Mouse (Mus musculus): ENCODE measurements around the gene Gorab. TPM values are rescaled to one million over a fixed set of nuclear protein-coding genes. Genes with fewer than 3 reads are reported as not detected.

Gene Gorab
- polyA plus RNA-seq, 1 experiment from 2014 or later, result 41.9 TPM

GRCm38 (mm10) chr1:163355626-163356156 lies 47.8 kb downstream of the Gorab start:
- WGBS, result 21% methylated on average over 3 of the region's 3 CpGs

DNA sequence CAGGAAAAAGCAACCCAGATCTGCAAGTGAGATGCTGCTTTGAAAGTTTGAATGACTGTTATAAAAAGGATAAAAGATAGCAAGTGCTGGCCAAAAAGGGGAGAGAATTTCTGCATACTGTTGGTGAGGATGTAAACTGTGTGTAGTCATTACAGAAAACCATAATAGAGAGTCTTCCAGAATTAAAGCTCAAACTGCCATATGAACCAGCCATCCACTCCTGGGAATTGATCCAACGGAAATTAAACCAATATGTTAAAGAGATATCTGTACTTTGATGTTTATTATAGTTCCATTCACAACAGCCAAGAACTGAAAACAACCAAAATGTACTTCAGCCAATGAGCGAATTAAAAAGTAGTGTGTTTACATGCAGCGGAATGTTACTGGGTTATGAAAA lies 52.5 kb downstream of the Gorab start:
- ATAC-seq (replicated peaks; ENCODE audit: insufficient number of reproducible peaks, low FRiP score, low TSS enrichment, low read depth) (no peak), DNase-seq (ENCODE audit: low spot score) (no peak)
- Histone ChIP-seq H3K9me3 (replicated peaks; ENCODE audit: control insufficient read depth, low read length) (no peaks in the 10 kb centered on the region), H3K4me1 (ENCODE audit: control insufficient read depth, insufficient read depth, low read length) (no peaks in the 10 kb centered on the region; the same call in 1 of the 2 replicates), H3K9ac (replicated peaks; ENCODE audit: low read length) (no peak overlapping the region), H3K27ac (replicated peaks; ENCODE audit: low read depth, low read length) (no peak overlapping the region), H3K27me3 (ENCODE audit: control insufficient read depth, insufficient read depth, low read length) (no peaks in the 10 kb centered on the region), H3K4me3 (ENCODE audit: low read depth, low read length) (no peak overlapping the region), H3K4me2 (ENCODE audit: low read depth, low read length) (no peak overlapping the region), H3K36me3 (replicated peaks; ENCODE audit: control insufficient read depth, insufficient read depth, low read depth, low read length) (no peaks in the 10 kb centered on the region)
- 79% methylated on average over 3 of the region's 3 CpGs for WGBS

More at GRCm38 (mm10) chr1:163355626-163356156, 47.8 kb downstream of the Gorab start:
- Histone ChIP-seq H3K27ac (replicated peaks; ENCODE audit: low read depth, low read length) (0 out of 2 replicates have a peak overlapping the region, but pooled peaks have one; percentile 22), H3K4me2 (ENCODE audit: low read depth, low read length) (no peak overlapping the region), H3K36me3 (replicated peaks; ENCODE audit: control insufficient read depth, insufficient read depth, low read depth, low read length) (no peaks in the 10 kb centered on the region), H3K27me3 (ENCODE audit: control insufficient read depth, insufficient read depth, low read length) (no peaks in the 10 kb centered on the region), H3K4me3 (ENCODE audit: low read depth, low read length) (no peak overlapping the region), H3K9me3 (replicated peaks; ENCODE audit: control insufficient read depth, low read length) (no peaks in the 10 kb centered on the region), H3K4me1 (ENCODE audit: control insufficient read depth, insufficient read depth, low read length) (no peaks in the 10 kb centered on the region; the same call in 1 of the 2 replicates), H3K9ac (replicated peaks; ENCODE audit: low read length) (no peak overlapping the region)
- DNase-seq (ENCODE audit: low spot score), result peak; percentile 80
- ATAC-seq (replicated peaks; ENCODE audit: insufficient number of reproducible peaks, low FRiP score, low TSS enrichment, low read depth), result no peak

DNA sequence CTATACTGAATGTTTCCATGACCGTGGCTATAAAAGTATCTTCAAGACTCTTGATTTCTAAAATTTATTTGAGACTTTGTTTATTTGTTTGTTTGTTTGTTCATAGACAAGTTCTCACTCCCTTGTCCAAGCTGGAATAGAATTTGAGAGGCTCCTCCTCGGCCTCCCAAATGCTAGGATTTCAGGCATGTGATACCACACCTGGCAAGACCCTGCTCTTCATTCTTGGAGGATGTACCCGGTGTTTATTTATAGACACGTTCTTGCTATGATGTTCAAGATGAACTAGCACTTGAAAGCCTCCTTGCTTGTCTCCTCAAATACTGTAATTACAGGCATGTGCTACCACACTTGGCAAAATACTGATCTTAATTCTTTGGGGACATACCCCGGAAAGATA lies 57.9 kb downstream of the Gorab start:
- no peaks in the 10 kb centered on the region for H3K27me3 ChIP-seq (ENCODE audit: control insufficient read depth, insufficient read depth, low read length)
- ATAC-seq (replicated peaks; ENCODE audit: insufficient number of reproducible peaks, low FRiP score, low TSS enrichment, low read depth) (no peak), DNase-seq (ENCODE audit: low spot score) (no peak)
- H3K4me1 ChIP-seq (ENCODE audit: control insufficient read depth, insufficient read depth, low read length), result no peaks in the 10 kb centered on the region
- WGBS, result 80% methylated on average over 5 of the region's 5 CpGs
- no peaks in the 10 kb centered on the region for H3K9me3 ChIP-seq (replicated peaks; ENCODE audit: control insufficient read depth, low read length)
- H3K36me3 ChIP-seq (replicated peaks; ENCODE audit: control insufficient read depth, insufficient read depth, low read depth, low read length), result no peaks in the 10 kb centered on the region
- no peak overlapping the region for H3K4me2 ChIP-seq (ENCODE audit: low read depth, low read length)
- H3K9ac ChIP-seq (replicated peaks; ENCODE audit: low read length), result no peak overlapping the region
- no peak overlapping the region for H3K4me3 ChIP-seq (ENCODE audit: low read depth, low read length)
- no peak overlapping the region for H3K27ac ChIP-seq (replicated peaks; ENCODE audit: low read depth, low read length)

DNA sequence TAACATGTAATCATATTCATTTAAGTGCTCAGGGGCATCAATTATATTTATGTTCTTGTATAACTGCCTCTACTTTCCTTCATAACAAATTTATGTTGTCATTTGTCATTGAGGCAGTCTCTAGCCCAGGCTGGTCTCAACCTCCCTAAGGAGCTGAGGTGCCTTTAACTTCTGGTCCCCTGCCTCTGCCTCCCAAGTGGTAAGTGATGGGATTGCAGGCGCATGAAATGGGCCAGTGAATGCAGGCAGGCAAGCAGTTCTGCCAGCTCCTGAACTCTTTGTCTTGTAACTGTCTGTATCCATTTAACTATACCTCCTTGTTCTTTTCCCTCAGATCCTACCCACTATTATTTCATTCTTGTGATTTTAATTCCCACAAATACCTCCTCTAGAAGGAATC lies 58.5 kb downstream of the Gorab start:
- Histone ChIP-seq H3K36me3 (replicated peaks; ENCODE audit: control insufficient read depth, insufficient read depth, low read depth, low read length) (no peaks in the 10 kb centered on the region), H3K27me3 (ENCODE audit: control insufficient read depth, insufficient read depth, low read length) (no peaks in the 10 kb centered on the region), H3K4me1 (ENCODE audit: control insufficient read depth, insufficient read depth, low read length) (no peaks in the 10 kb centered on the region), H3K4me2 (ENCODE audit: low read depth, low read length) (no peak overlapping the region), H3K9me3 (replicated peaks; ENCODE audit: control insufficient read depth, low read length) (no peaks in the 10 kb centered on the region), H3K9ac (replicated peaks; ENCODE audit: low read length) (no peak overlapping the region), H3K4me3 (ENCODE audit: low read depth, low read length) (no peak overlapping the region), H3K27ac (replicated peaks; ENCODE audit: low read depth, low read length) (no peak overlapping the region)
- ATAC-seq (replicated peaks; ENCODE audit: insufficient number of reproducible peaks, low FRiP score, low TSS enrichment, low read depth), result no peak
- no peak for DNase-seq (ENCODE audit: low spot score)
- WGBS, result 36% methylated on average over 1 of the region's 1 CpGs

- DNase-seq (ENCODE audit: low spot score) (no peak), ATAC-seq (replicated peaks; ENCODE audit: insufficient number of reproducible peaks, low FRiP score, low TSS enrichment, low read depth) (no peak)
- no peaks in the 10 kb centered on the region for H3K9me3 ChIP-seq (replicated peaks; ENCODE audit: control insufficient read depth, low read length)
- no peaks in the 10 kb centered on the region for H3K36me3 ChIP-seq (replicated peaks; ENCODE audit: control insufficient read depth, insufficient read depth, low read depth, low read length)
- H3K27me3 ChIP-seq (ENCODE audit: control insufficient read depth, insufficient read depth, low read length), result no peaks in the 10 kb centered on the region
- 77% methylated on average over 3 of the region's 3 CpGs for WGBS
- H3K27ac ChIP-seq (replicated peaks; ENCODE audit: low read depth, low read length), result no peak overlapping the region
- no peaks in the 10 kb centered on the region for H3K4me1 ChIP-seq (ENCODE audit: control insufficient read depth, insufficient read depth, low read length)
- no peak overlapping the region for H3K9ac ChIP-seq (replicated peaks; ENCODE audit: low read length)
- H3K4me2 ChIP-seq (ENCODE audit: low read depth, low read length), result no peak overlapping the region
- no peak overlapping the region for H3K4me3 ChIP-seq (ENCODE audit: low read depth, low read length)
These were observed 64.3 kb downstream of the Gorab start for GRCm38 (mm10) chr1:163339219-163339561.

DNA sequence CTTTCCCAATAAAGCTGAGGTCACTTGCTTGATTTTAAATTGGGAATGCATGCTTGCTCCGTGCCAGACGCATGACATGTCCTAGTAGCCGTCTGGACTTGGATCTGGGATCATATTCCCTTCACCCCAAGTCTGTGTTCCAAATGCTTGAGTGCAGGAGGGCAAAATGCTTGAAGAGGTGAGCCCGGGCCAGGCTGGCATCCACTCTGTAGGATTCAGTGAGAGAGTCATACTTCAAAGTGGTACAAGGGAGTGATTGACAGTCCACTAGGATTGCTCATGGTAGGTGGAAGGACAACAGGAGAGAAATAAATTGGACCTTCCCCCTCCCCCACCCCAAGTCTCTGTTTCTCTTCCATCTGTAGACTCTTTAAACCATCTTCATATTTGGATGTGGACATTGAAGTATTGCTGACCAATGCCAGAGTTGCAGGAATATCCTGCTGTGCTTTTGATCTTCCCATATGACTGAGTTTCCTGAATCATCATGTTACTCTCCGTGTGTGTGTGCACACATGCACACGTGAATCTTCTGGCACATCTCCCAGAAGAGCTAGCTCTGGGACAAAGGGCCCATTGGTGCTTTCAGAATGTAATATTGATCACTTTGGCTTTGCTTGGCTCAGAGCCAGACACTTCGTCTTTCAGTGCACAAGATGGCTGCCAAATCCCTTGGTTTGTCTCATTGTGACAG lies 64.8 kb downstream of the Gorab start:
- Histone ChIP-seq H3K4me3 (ENCODE audit: low read depth, low read length) (no peak overlapping the region), H3K4me1 (ENCODE audit: control insufficient read depth, insufficient read depth, low read length) (no peaks in the 10 kb centered on the region), H3K36me3 (replicated peaks; ENCODE audit: control insufficient read depth, insufficient read depth, low read depth, low read length) (no peaks in the 10 kb centered on the region), H3K27ac (replicated peaks; ENCODE audit: low read depth, low read length) (no peak overlapping the region), H3K27me3 (ENCODE audit: control insufficient read depth, insufficient read depth, low read length) (no peaks in the 10 kb centered on the region), H3K4me2 (ENCODE audit: low read depth, low read length) (no peak overlapping the region), H3K9ac (replicated peaks; ENCODE audit: low read length) (no peak overlapping the region), H3K9me3 (replicated peaks; ENCODE audit: control insufficient read depth, low read length) (no peaks in the 10 kb centered on the region; the same call in 1 of the 2 replicates)
- 65% methylated on average over 7 of the region's 7 CpGs for WGBS
- ATAC-seq (replicated peaks; ENCODE audit: insufficient number of reproducible peaks, low FRiP score, low TSS enrichment, low read depth) (no peak), DNase-seq (ENCODE audit: low spot score) (no peak)

- no peak overlapping the region for H3K9ac ChIP-seq (replicated peaks; ENCODE audit: low read length)
- ATAC-seq (replicated peaks; ENCODE audit: insufficient number of reproducible peaks, low FRiP score, low TSS enrichment, low read depth), result no peak
- H3K27ac ChIP-seq (replicated peaks; ENCODE audit: low read depth, low read length), result no peak overlapping the region
- H3K36me3 ChIP-seq (replicated peaks; ENCODE audit: control insufficient read depth, insufficient read depth, low read depth, low read length), result no peaks in the 10 kb centered on the region
- H3K27me3 ChIP-seq (ENCODE audit: control insufficient read depth, insufficient read depth, low read length), result no peaks in the 10 kb centered on the region
- DNase-seq (ENCODE audit: low spot score), result no peak
- no peak overlapping the region for H3K4me2 ChIP-seq (ENCODE audit: low read depth, low read length)
- H3K4me3 ChIP-seq (ENCODE audit: low read depth, low read length), result no peak overlapping the region
- no peaks in the 10 kb centered on the region for H3K4me1 ChIP-seq (ENCODE audit: control insufficient read depth, insufficient read depth, low read length)
- 96% methylated on average over 2 of the region's 2 CpGs for WGBS
- no peaks in the 10 kb centered on the region; the same call in 1 of the 2 replicates for H3K9me3 ChIP-seq (replicated peaks; ENCODE audit: control insufficient read depth, low read length)
These were observed 65.6 kb downstream of the Gorab start for GRCm38 (mm10) chr1:163337821-163338220.

Measured in embryonic facial prominence, embryonic 11.5 days (tissue).